Mouse (Mus musculus) G1E (cell line): ENCODE measurements at regions not wholly inside any gene's neighbourhood (a gene's known extent, or its start where the extent isn't known, plus 50 kb on each side); places are given as distances from the start of the nearest gene placed in this dataset.

Experiments
- CTCF ChIP-seq: IDR thresholded peaks from 2 replicates; pipeline ENCODE4 v1.5.1; 2012; ENCODE audit warnings: low read depth, low read length, inconsistent platforms, mixed read lengths
- GATA1 ChIP-seq: IDR thresholded peaks from 2 replicates; pipeline ENCODE4 v1.6.1; 2012; ENCODE audit warnings: borderline replicate concordance, low read length, inconsistent platforms, mixed read lengths
- POLR2AphosphoS5 ChIP-seq: IDR thresholded peaks from 2 replicates; pipeline ENCODE4 v1.6.1; 2012; ENCODE audit warnings: low read depth, low read length, inconsistent platforms; ENCODE audit not compliant: insufficient replicate concordance

DNA sequence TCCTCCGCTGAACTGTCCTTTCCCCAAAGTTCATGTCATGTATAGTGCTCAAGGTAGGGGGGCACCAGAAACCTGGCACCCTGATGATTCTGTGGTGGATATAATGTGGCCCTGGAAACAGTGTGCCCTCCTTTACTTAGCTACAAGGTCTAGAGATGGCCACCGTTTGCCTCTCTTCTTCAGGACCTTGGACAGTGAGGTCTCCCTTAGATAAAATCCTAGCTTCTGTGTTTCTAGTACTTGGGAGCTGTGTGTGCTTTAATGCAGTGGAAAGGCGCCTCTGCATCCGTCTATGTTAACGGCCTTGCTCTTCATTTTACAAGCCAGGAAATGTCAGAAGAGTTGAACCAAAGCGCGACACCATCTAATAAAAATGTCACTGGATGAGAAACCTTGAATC, 250.6 kb downstream of the Ptpru start:
- no peak for TF ChIP-seq POLR2AphosphoS5
- TF ChIP-seq CTCF: no peak
- no peak for TF ChIP-seq GATA1
